Mouse (Mus musculus) B cell, adult 67 days (primary cell): ENCODE measurements around the gene Susd6. TPM values are rescaled to one million over a fixed set of nuclear protein-coding genes. Genes with fewer than 3 reads are reported as not detected.

Experiments used
- total RNA-seq, 2 experiments: library from RNA; stranded (reverse); gene quantifications; 4 replicates each; pipeline ENCODE4 v1.2.4; 2023

Susd6 gene
- total RNA-seq = 100 to 1,000 TPM; 130 to 136 TPM

GRCm38 (mm10) chr12:80789849-80790694 is at the start of gene Susd6:
Gene Susd6 (plus strand): TSS chr12:80790510.

DNA sequence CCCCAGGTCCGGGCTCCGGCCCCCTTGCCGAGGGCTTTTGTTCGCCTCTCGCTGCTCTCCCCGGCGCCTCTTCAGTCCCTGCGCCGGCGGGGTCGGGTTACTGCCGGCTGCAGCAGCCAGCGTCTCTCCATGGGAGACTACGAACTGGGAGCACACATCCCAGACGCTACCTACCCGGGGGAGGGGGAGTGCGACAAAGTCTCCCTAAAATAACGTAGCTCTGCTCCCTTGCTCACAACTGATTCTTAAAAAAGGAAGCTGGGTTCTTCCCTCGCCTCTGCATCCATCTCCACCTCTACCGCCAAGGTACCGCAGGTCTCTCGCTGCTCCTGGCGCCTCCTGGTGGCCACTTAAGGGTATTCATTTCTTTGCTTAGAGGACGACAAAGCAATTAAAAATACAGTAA is 29.9 kb upstream of the Susd6 start, which contains the start of gene Ccdc177:
Gene Ccdc177 (minus strand): TSS at position 292 of the 406 bp plus-strand sequence.

Other genes starting within 250 kb of the Susd6 start
- gene Slc39a9, start 146.6 kb upstream of the Susd6 start, total RNA-seq = 10 to 100 TPM; 35.3 to 43.0 TPM
- gene Erh, start 146.2 kb upstream of the Susd6 start, total RNA-seq = 10 to 100 TPM; 53.2 to 77.2 TPM
- not detected for gene Plekhd1, start 97.9 kb upstream of the Susd6 start, total RNA-seq
- gene Ccdc177, start 29.8 kb upstream of the Susd6 start, total RNA-seq = not detected
- gene Srsf5, start 155.0 kb downstream of the Susd6 start, total RNA-seq = 1,000 to 10,000 TPM; 1,311 to 1,344 TPM
- not detected for gene Slc10a1, start 178.2 kb downstream of the Susd6 start, total RNA-seq
- not detected for gene Smoc1, start 236.3 kb downstream of the Susd6 start, total RNA-seq